Mouse (Mus musculus): ENCODE results near the gene Reg3g. TPM values are rescaled to one million over a fixed set of nuclear protein-coding genes. Genes with fewer than 3 reads are reported as not detected.

The Reg3g gene
- 5.1 TPM for polyA plus RNA-seq (2014; fragmentation: Illumina TruSeq; extraction: RNeasy Lipid Tissue Mini Kit (QIAGEN cat#74804); ENCODE audit: low read depth, low replicate concordance)

GRCm38 (mm10) chr6:78468772-78469171, at the start of gene Reg3g:
TSS of gene Reg3g (minus strand) at chr6:78468872.

GRCm38 (mm10) chr6:78422411-78422810, 46.3 kb downstream of the Reg3g start, which contains the start of gene Reg1:
TSS of gene Reg1 (plus strand) at chr6:78422711.

Other genes starting within 250 kb of the Reg3g start
- not detected for gene Reg3b, start 98.2 kb downstream of the Reg3g start, polyA plus RNA-seq (2014; fragmentation: Illumina TruSeq; extraction: RNeasy Lipid Tissue Mini Kit (QIAGEN cat#74804); ENCODE audit: low read depth, low replicate concordance)
- not detected for gene Reg3d, start 90.0 kb downstream of the Reg3g start, polyA plus RNA-seq (2014; fragmentation: Illumina TruSeq; extraction: RNeasy Lipid Tissue Mini Kit (QIAGEN cat#74804); ENCODE audit: low read depth, low replicate concordance)
- gene Reg3a, start 88.2 kb downstream of the Reg3g start, polyA plus RNA-seq (2014; fragmentation: Illumina TruSeq; extraction: RNeasy Lipid Tissue Mini Kit (QIAGEN cat#74804); ENCODE audit: low read depth, low replicate concordance): not detected
- gene Reg2, start 73.2 kb downstream of the Reg3g start, polyA plus RNA-seq (2014; fragmentation: Illumina TruSeq; extraction: RNeasy Lipid Tissue Mini Kit (QIAGEN cat#74804); ENCODE audit: low read depth, low replicate concordance): not detected
- gene Reg1, start 46.2 kb downstream of the Reg3g start, polyA plus RNA-seq (2014; fragmentation: Illumina TruSeq; extraction: RNeasy Lipid Tissue Mini Kit (QIAGEN cat#74804); ENCODE audit: low read depth, low replicate concordance): 14.6 TPM